In genomic region chr5:19226144-19226865, GRCm38 (mm10) we compare ENCODE assay signal across 8 mouse cellular contexts. TPM values are rescaled to one million over a fixed set of nuclear protein-coding genes. Genes with fewer than 3 reads are reported as not detected.
A peak's percentile ranks its signal among the peaks of the same experiment; 100 is the strongest.
DNase-seq lines count a peak whose midpoint lies in the region; ATAC-seq lines count a peak whose summit lies in the region.

No protein-coding gene starts in this region.

- H3K9me3 ChIP-seq in forebrain, embryonic 14.5 days (replicated peaks; ENCODE audit: control insufficient read depth, low read length), result no peaks in the 10 kb centered on the region
- no peaks in the 10 kb centered on the region for H3K9me3 ChIP-seq in heart, embryonic 16.5 days (replicated peaks; ENCODE audit: control insufficient read depth, low read length)
- no peaks in the 10 kb centered on the region for H3K9me3 ChIP-seq in liver, embryonic 11.5 days (ENCODE audit: control insufficient read depth, low read length)
- no peaks in the 10 kb centered on the region for H3K9me3 ChIP-seq in neural tube, embryonic 13.5 days

- peak overlapping the region; percentile 77 for H3K9ac ChIP-seq in forebrain, embryonic 14.5 days (ENCODE audit: low read length)
- H3K9ac ChIP-seq in heart, embryonic 16.5 days (ENCODE audit: low read length), result peak overlapping the region; percentile 79
- H3K9ac ChIP-seq in liver, embryonic 11.5 days (ENCODE audit: low read depth, low read length), result peak overlapping the region; percentile 26; the same call in 1 of the 2 replicates
- H3K9ac ChIP-seq in neural tube, embryonic 13.5 days, result peak overlapping the region; percentile 80

- 1% methylated on average over 41 of the region's 51 CpGs for WGBS in forebrain, embryonic 14.5 days
- WGBS in heart, embryonic 16.5 days, result 1% methylated on average over 48 of the region's 51 CpGs
- 2% methylated on average over 43 of the region's 51 CpGs for whole genome bisulfite sequencing in liver, embryonic 11.5 days
- WGBS in neural tube, embryonic 13.5 days, result under 1% methylated on average over 39 of the region's 51 CpGs

- H3K4me3 ChIP-seq in forebrain, embryonic 14.5 days (ENCODE audit: low read depth, low read length), result peak overlapping the region; percentile 62
- peak overlapping the region; percentile 65 for H3K4me3 ChIP-seq in heart, embryonic 16.5 days (ENCODE audit: low read length)
- peak overlapping the region; percentile 54 for H3K4me3 ChIP-seq in liver, embryonic 11.5 days (ENCODE audit: low read depth, low read length)
- H3K4me3 ChIP-seq in neural tube, embryonic 13.5 days, result peak overlapping the region; percentile 73

- H3K4me1 ChIP-seq in forebrain, embryonic 14.5 days (ENCODE audit: control insufficient read depth, insufficient read depth, low read length), result peaks cover 3% of the 10 kb centered on the region; the same call in 1 of the 2 replicates
- H3K4me1 ChIP-seq in heart, embryonic 16.5 days (ENCODE audit: control insufficient read depth, insufficient read depth, low read length), result 0 out of 2 replicates have a peak, but pooled peaks cover 8% of the 10 kb centered on the region
- H3K4me1 ChIP-seq in liver, embryonic 11.5 days (replicated peaks; ENCODE audit: control insufficient read depth, insufficient read depth, low read length), result no peaks in the 10 kb centered on the region
- peaks cover 19% of the 10 kb centered on the region for H3K4me1 ChIP-seq in neural tube, embryonic 13.5 days (replicated peaks)

- H3K27ac ChIP-seq in forebrain, embryonic 14.5 days (ENCODE audit: low read depth, low read length), result peak overlapping the region; percentile 74
- peak overlapping the region; percentile 75 for H3K27ac ChIP-seq in heart, embryonic 16.5 days (ENCODE audit: low read length)
- no peak overlapping the region for H3K27ac ChIP-seq in liver, embryonic 11.5 days (ENCODE audit: low read depth, low read length)
- peak overlapping the region; percentile 81 for H3K27ac ChIP-seq in neural tube, embryonic 13.5 days (replicated peaks)

- peak overlapping the region; percentile 99 for H3K4me2 ChIP-seq in forebrain, embryonic 14.5 days (ENCODE audit: low read length)
- H3K4me2 ChIP-seq in heart, embryonic 16.5 days (ENCODE audit: low read depth, low read length), result peak overlapping the region; percentile 98
- H3K4me2 ChIP-seq in liver, embryonic 11.5 days, result peak overlapping the region; percentile 70
- peak overlapping the region; percentile 96 for H3K4me2 ChIP-seq in neural tube, embryonic 13.5 days

- H3K27me3 ChIP-seq in forebrain, embryonic 14.5 days (replicated peaks; ENCODE audit: control insufficient read depth, insufficient read depth, low read length), result no peaks in the 10 kb centered on the region
- H3K27me3 ChIP-seq in heart, embryonic 16.5 days (ENCODE audit: control insufficient read depth, insufficient read depth, low read length), result peaks cover 3% of the 10 kb centered on the region; the same call in 1 of the 2 replicates
- H3K27me3 ChIP-seq in liver, embryonic 11.5 days (replicated peaks; ENCODE audit: control insufficient read depth, insufficient read depth, low read length), result peaks cover 25% of the 10 kb centered on the region
- H3K27me3 ChIP-seq in neural tube, embryonic 13.5 days, result no peaks in the 10 kb centered on the region

- peak; percentile 97 for ATAC-seq in forebrain, embryonic 14.5 days
- peak; percentile 93 for ATAC-seq in heart, embryonic 16.5 days (replicated peaks; ENCODE audit: extremely low read depth, insufficient read depth, low FRiP score)
- ATAC-seq in liver, embryonic 11.5 days (replicated peaks; ENCODE audit: low FRiP score), result peak; percentile 77
- ATAC-seq in neural tube, embryonic 13.5 days (ENCODE audit: low read depth), result peak; percentile 98

- H3K36me3 ChIP-seq in forebrain, embryonic 14.5 days (ENCODE audit: control insufficient read depth, insufficient read depth, low read length), result no peaks in the 10 kb centered on the region
- no peaks in the 10 kb centered on the region for H3K36me3 ChIP-seq in heart, embryonic 16.5 days (ENCODE audit: control insufficient read depth, insufficient read depth)
- H3K36me3 ChIP-seq in liver, embryonic 11.5 days (ENCODE audit: control insufficient read depth, insufficient read depth, low read length), result no peaks in the 10 kb centered on the region
- no peaks in the 10 kb centered on the region for H3K36me3 ChIP-seq in neural tube, embryonic 13.5 days

- DNase-seq in thymus, postnatal 4 days, result peak; percentile 22
- no peak for DNase-seq in thymus, postnatal 25 days
- DNase-seq in forebrain, embryonic 14.5 days (ENCODE audit: low spot score), result peak; percentile 94
- DNase-seq in kidney, postnatal 25 days, result peak; percentile 69 to 88
- DNase-seq in liver, embryonic 11.5 days (ENCODE audit: low spot score), result peak; percentile 64
- peak; percentile 30 for DNase-seq in urinary bladder, postnatal 10 days (ENCODE audit: low spot score)

RNA-seq across cellular contexts. Expression of gene Magi2, which starts 0.5 kb away (rescaled TPM):
- 8.4 and 13.5 TPM in 2 replicates for polyA plus RNA-seq in forebrain, embryonic 14.5 days (2014; fragmentation: Nextera tagmentation; extraction: Ambion mirVana)
- 3.3 and 4.0 TPM in 2 replicates for polyA plus RNA-seq in heart, embryonic 16.5 days (2015; fragmentation: Nextera tagmentation; extraction: Ambion mirVana)
- polyA plus RNA-seq in liver, embryonic 11.5 days (2014; fragmentation: Nextera tagmentation; extraction: Ambion mirVana), result 1.7 and 2.4 TPM in 2 replicates
- 20.5 and 23.1 TPM in 2 replicates for polyA plus RNA-seq in neural tube, embryonic 13.5 days (2015; fragmentation: Nextera tagmentation; extraction: Ambion mirVana)

Comparison
In these comparisons a context has a peak if more than half of its experiments do, and no peak if none do; other contexts are left out.
1. H3K9ac ChIP-seq: peak in every context shown above with its lines; median percentile 80 in neural tube, embryonic 13.5 days; 79 in heart, embryonic 16.5 days; 77 in forebrain, embryonic 14.5 days; 26 in liver, embryonic 11.5 days.